Mouse (Mus musculus): ENCODE results near the gene Dnah10. TPM values are rescaled to one million over a fixed set of nuclear protein-coding genes. Genes with fewer than 3 reads are reported as not detected.

Gene Dnah10
- polyA plus RNA-seq, 1 experiment from 2014 or later: 0.09 TPM

DNA sequence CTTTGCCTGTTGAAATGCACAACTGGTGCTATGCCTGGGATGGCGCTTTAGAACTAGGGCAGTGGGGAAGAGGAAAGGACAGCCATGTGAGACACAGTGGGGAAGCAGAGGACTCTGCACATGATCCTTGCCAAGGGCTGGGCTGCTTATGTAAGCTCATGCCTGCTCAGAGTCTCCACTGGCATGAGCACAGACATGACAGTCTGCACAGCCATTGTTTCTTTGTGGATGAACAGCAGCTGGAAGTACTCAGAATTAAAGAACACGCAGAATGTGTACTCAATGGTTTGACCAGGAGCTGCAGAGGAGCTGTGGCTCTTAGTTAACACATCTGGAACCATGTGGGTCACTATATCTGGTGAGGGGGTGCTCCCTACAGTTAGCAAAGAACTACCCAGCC lies 128.2 kb downstream of the Dnah10 start:
- no peaks in the 10 kb centered on the region for H3K9me3 ChIP-seq
- DNase-seq (ENCODE audit: low spot score): no peak
- peaks cover 20% of the 10 kb centered on the region for H3K4me1 ChIP-seq
- no peaks in the 10 kb centered on the region for H3K36me3 ChIP-seq
- no peak overlapping the region for H3K27ac ChIP-seq
- 83% methylated on average over 2 of the region's 2 CpGs for WGBS
- no peak overlapping the region for H3K4me3 ChIP-seq
- H3K27me3 ChIP-seq (ENCODE audit: insufficient read depth, poor library complexity, severe bottlenecking): peaks cover 40% of the 10 kb centered on the region

DNA sequence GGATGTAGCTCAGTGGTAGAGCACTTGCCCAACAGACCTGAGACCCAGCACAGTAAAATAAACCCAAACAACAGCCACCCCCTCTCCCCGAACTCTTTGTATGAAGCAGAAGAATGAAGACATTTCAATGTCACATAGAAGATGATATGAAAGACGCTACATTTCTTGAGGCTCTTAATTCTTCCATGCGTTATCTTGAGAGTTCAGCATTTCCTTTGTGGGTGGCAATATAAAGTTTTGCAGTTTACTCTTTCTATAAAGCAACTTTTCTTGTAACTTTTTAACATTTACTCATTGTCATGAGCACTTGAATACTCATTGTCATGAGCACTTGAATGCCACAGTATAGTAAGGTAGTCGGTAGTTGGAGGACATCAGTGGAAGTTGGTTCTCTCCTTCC lies 129.3 kb downstream of the Dnah10 start:
- H3K27ac ChIP-seq: no peak overlapping the region
- DNase-seq (ENCODE audit: low spot score): no peak
- H3K4me3 ChIP-seq: no peak overlapping the region
- WGBS: 87% methylated on average over 4 of the region's 4 CpGs
- H3K9me3 ChIP-seq: no peaks in the 10 kb centered on the region
- H3K27me3 ChIP-seq (ENCODE audit: insufficient read depth, poor library complexity, severe bottlenecking): peaks cover 48% of the 10 kb centered on the region
- H3K4me1 ChIP-seq: peaks cover 20% of the 10 kb centered on the region
- H3K36me3 ChIP-seq: no peaks in the 10 kb centered on the region

GRCm38 (mm10) chr5:124860013-124860412 lies 135.1 kb downstream of the Dnah10 start:
- peaks cover 60% of the 10 kb centered on the region for H3K27me3 ChIP-seq (ENCODE audit: insufficient read depth, poor library complexity, severe bottlenecking)
- DNase-seq (ENCODE audit: low spot score): no peak
- WGBS: 10% methylated on average over 5 of the region's 5 CpGs

GRCm38 (mm10) chr5:124861463-124861862 lies 136.6 kb downstream of the Dnah10 start:
- H3K27ac ChIP-seq: peak overlapping the region; percentile 94
- H3K27me3 ChIP-seq (ENCODE audit: insufficient read depth, poor library complexity, severe bottlenecking): peaks cover 53% of the 10 kb centered on the region
- no peaks in the 10 kb centered on the region for H3K36me3 ChIP-seq
- DNase-seq (ENCODE audit: low spot score): no peak
- no peaks in the 10 kb centered on the region for H3K9me3 ChIP-seq
- WGBS: 1% methylated on average over 33 of the region's 33 CpGs
- H3K4me1 ChIP-seq: peaks cover 28% of the 10 kb centered on the region
- H3K4me3 ChIP-seq: peak overlapping the region; percentile 87

More at GRCm38 (mm10) chr5:124860013-124860412, 135.1 kb downstream of the Dnah10 start:
- Histone ChIP-seq H3K4me1 (peaks cover 27% of the 10 kb centered on the region), H3K9me3 (no peaks in the 10 kb centered on the region), H3K36me3 (no peaks in the 10 kb centered on the region), H3K27ac (no peak overlapping the region), H3K4me3 (no peak overlapping the region)

DNA sequence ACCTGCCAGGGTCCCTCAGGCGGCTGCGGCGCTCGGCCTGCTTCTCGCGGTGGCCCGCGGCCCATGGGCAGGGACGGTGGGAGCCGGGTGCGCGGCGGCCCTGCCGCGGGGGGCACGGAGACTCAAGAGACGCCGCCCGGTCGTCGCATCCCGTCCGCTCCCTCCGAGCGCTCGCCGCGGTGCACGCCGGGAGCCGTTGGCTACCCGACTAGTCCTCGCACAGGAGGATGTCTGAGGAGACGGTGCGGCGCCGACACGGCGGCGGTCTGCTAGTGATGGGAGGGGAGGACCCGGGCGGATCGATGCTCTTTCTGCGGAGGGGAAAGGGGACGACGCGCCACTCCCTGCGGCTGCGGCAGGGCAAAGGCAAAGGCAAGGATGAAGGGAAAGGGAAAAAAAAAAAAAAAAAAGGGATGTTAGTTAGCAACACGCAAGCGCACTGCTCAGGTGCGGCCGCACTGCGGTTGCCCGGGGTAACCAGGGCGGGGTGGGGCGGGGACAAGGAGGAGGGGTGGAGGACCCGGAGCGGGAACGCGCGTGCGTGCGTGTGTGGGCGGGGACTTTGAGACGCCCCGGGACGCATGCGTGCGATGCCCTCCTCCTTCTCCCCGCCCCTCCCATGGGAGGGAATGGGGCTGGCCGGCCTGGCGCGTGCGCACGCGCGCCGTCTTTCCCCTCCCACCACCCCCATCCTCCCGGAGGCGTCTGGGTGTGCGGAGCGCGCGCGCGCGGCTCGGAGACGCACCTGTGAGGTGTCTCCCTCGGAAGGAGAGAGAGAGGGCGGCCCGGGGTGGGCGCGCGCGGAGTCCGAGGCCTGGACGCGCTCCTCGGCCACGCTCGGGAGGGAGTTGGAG lies 137.4 kb downstream of the Dnah10 start, which contains the start of the genes Ccdc92 and Zfp664:
Gene Ccdc92, minus strand, starts transcription at position 412 of the 854 bp plus-strand sequence.
Gene Zfp664, plus strand, starts transcription at position 679 of the 854 bp plus-strand sequence.
- H3K27me3 ChIP-seq (ENCODE audit: insufficient read depth, poor library complexity, severe bottlenecking): peaks cover 47% of the 10 kb centered on the region
- H3K4me1 ChIP-seq: peaks cover 28% of the 10 kb centered on the region
- H3K36me3 ChIP-seq: no peaks in the 10 kb centered on the region
- no peaks in the 10 kb centered on the region for H3K9me3 ChIP-seq
- peak within 1 kb of the TSS; percentile 87 for H3K4me3 ChIP-seq
- peak within 1 kb of the TSS; percentile 94 for H3K27ac ChIP-seq
- under 1% methylated on average over 97 of the region's 103 CpGs for WGBS
- DNase-seq (ENCODE audit: low spot score): peak; percentile 99

DNA sequence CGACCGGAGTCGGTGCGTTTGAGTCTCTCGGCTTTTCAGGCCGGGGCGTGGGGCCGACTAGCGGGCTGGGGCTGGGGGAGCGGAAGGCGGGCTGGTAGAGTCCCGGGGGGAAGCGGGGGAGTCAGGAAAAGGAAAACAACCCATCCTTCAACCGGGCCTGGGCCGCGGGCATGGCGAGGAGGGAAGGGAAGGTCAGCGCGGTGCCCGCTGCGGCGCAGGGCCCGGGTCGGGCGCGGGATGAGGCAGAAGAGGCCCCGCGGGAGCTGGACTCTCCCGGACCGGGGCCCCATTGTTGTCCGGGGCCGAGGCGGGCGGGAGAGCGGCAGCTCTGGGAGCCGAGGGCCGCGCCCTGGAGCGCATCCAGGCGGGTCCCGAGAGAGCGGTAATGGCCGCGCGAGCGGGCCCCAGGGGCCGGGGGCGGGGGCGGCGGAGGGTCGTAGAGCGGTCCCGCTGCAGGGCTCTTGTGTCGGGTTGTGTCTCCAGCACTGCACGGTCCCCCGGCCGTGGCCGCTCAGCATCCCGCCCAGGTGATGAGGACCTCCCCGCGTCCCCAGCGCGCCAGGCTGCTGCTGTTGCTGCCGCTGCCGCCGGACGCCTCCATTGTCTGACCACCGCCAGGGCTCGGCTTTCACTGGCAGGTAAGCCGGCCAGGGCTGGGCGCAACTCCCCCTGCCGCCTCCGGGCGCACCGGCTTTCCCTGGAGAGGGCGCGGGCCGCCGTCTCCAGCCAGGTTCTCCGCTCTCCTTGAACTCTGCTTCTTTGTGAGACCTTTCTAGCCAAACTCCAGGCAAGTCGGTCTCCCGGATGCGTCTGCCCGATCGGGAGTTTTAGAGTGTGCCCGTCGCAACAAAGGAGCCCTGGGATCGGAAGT lies 138.2 kb downstream of the Dnah10 start:
- Histone ChIP-seq H3K27me3 (ENCODE audit: insufficient read depth, poor library complexity, severe bottlenecking) (peaks cover 39% of the 10 kb centered on the region), H3K9me3 (no peaks in the 10 kb centered on the region), H3K36me3 (peaks cover 7% of the 10 kb centered on the region), H3K27ac (peak overlapping the region; percentile 94), H3K4me3 (peak overlapping the region; percentile 87), H3K4me1 (peaks cover 28% of the 10 kb centered on the region)
- WGBS: under 1% methylated on average over 86 of the region's 88 CpGs
- peak; percentile 83 for DNase-seq (ENCODE audit: low spot score)

DNA sequence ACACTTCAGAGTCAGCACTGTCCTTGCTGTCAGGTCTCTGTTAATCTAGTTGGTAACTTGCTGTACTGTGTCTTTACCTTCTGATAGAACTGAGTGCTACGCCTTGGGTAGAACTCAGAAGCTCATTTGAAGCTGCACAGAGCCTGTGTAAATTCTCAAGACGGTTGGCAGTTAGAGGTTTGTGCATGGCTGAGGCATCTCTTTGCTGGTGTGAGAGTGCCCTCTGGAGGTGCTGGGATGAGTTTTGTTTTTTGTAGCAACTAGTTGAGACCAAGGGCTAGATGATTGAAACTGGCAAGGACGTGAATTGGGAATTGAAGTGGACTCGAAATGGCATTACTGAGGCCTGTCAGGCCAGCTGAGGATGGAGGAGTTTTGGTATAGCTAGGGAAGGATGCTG lies 144.1 kb downstream of the Dnah10 start:
- H3K27me3 ChIP-seq (ENCODE audit: insufficient read depth, poor library complexity, severe bottlenecking): no peaks in the 10 kb centered on the region
- no peak overlapping the region for H3K27ac ChIP-seq
- H3K36me3 ChIP-seq: peaks cover 17% of the 10 kb centered on the region
- DNase-seq (ENCODE audit: low spot score): peak; percentile 84
- peaks cover 44% of the 10 kb centered on the region for H3K4me1 ChIP-seq
- H3K9me3 ChIP-seq: no peaks in the 10 kb centered on the region
- no peak overlapping the region for H3K4me3 ChIP-seq
- WGBS: 49% methylated on average over 4 of the region's 4 CpGs

DNA sequence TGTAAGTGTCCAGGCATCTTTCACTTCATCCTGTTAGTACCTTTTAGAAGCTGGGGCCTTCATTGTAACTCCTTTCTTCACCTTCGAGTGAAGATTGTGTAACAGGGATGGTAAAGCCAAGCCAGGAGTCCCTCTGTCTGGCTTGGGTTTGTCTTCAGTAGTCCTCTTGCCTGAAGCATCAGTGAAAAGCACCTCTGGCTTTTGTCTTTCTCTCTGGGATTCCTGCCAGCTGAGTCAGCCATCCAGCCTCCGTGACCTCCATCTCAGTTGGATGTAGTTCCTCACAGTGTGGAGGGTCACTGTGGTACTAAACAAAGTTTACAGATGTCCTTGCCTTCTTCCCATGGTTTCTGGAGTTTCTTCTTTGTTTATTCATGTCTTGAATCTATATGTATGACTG lies 147.1 kb downstream of the Dnah10 start:
- peaks cover 38% of the 10 kb centered on the region for H3K4me1 ChIP-seq
- DNase-seq (ENCODE audit: low spot score): no peak
- H3K9me3 ChIP-seq: no peaks in the 10 kb centered on the region
- H3K27me3 ChIP-seq (ENCODE audit: insufficient read depth, poor library complexity, severe bottlenecking): no peaks in the 10 kb centered on the region
- WGBS: 44% methylated on average over 2 of the region's 2 CpGs
- H3K36me3 ChIP-seq: peaks cover 31% of the 10 kb centered on the region
- no peak overlapping the region for H3K4me3 ChIP-seq
- no peak overlapping the region for H3K27ac ChIP-seq

GRCm38 (mm10) chr5:124873096-124873495 lies 148.2 kb downstream of the Dnah10 start:
- peaks cover 25% of the 10 kb centered on the region for H3K36me3 ChIP-seq
- WGBS: 78% methylated on average over 3 of the region's 3 CpGs
- no peak for DNase-seq (ENCODE audit: low spot score)
- H3K4me1 ChIP-seq: peaks cover 38% of the 10 kb centered on the region
- H3K9me3 ChIP-seq: no peaks in the 10 kb centered on the region
- no peaks in the 10 kb centered on the region for H3K27me3 ChIP-seq (ENCODE audit: insufficient read depth, poor library complexity, severe bottlenecking)
- H3K4me3 ChIP-seq: no peak overlapping the region
- H3K27ac ChIP-seq: no peak overlapping the region

DNA sequence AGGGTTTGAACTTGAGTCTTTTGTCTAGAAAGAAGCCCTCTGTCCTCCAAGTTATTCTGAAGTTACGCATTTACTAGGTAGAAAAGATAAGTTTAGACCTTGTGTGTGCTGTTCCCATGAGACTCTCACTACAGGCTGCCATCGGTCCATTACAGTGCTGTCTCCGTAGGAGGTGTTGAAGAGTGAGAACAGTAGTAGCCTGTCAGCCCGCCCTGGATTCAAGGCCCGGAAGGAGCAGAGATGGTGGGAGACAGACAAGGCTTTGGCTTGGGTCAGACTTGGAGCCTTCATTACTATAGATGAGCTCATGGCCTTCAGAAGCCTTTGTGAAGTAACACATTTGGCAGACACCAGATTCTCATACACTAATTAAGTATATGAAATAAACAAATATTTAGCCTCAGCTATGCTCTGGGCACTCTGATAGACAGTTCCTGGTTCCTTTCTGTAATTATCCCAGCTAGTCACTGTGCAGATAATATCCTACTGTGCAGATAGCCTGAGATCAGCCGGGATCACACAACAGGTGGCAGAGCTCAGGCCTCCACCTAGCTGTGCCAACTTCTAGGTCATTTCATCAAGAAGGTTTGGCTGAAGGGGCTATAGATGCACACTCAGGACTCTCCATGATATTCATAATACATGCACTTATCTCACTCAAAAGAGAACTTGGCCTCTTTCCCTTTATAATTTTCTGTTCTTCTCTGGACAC lies 149.2 kb downstream of the Dnah10 start:
- Histone ChIP-seq H3K27ac (no peak overlapping the region), H3K27me3 (ENCODE audit: insufficient read depth, poor library complexity, severe bottlenecking) (no peaks in the 10 kb centered on the region), H3K9me3 (no peaks in the 10 kb centered on the region), H3K4me1 (peaks cover 34% of the 10 kb centered on the region; the same call in 1 of the 2 replicates), H3K36me3 (peaks cover 29% of the 10 kb centered on the region), H3K4me3 (no peak overlapping the region)
- DNase-seq (ENCODE audit: low spot score): peak; percentile 79
- WGBS: 56% methylated on average over 6 of the region's 6 CpGs

DNA sequence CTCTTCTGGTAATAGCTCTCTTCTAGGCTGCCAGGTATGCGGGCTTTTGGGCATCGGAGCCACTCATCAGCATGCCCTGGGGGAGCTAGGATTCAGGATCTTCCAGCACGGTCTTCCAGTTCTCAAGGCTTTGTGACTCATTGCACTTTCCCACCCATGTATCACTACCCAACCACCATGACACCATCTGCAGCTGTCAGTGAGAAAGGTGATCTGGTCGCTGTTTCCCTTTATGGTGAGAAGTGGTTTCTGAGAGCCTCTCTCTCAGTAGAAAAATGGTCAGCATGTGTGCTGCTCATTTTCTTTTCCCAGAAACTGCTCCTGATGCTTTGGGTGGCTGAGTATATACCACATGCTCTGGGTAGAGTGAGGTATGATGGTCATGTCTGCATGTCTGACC lies 154.4 kb downstream of the Dnah10 start:
- Histone ChIP-seq H3K36me3 (peaks cover 55% of the 10 kb centered on the region), H3K9me3 (no peaks in the 10 kb centered on the region), H3K4me3 (no peak overlapping the region), H3K27me3 (ENCODE audit: insufficient read depth, poor library complexity, severe bottlenecking) (no peaks in the 10 kb centered on the region), H3K4me1 (0 out of 2 replicates have a peak, but pooled peaks cover under 1% of the 10 kb centered on the region), H3K27ac (no peak overlapping the region)
- 89% methylated on average over 4 of the region's 4 CpGs for WGBS
- DNase-seq (ENCODE audit: low spot score): no peak

- DNase-seq (ENCODE audit: low spot score): no peak
- WGBS: 88% methylated on average over 6 of the region's 6 CpGs
- H3K9me3 ChIP-seq: no peaks in the 10 kb centered on the region
These were observed 154.9 kb downstream of the Dnah10 start for GRCm38 (mm10) chr5:124879801-124880200.

More at GRCm38 (mm10) chr5:124879801-124880200, 154.9 kb downstream of the Dnah10 start:
- Histone ChIP-seq H3K36me3 (peaks cover 60% of the 10 kb centered on the region), H3K4me3 (no peak overlapping the region), H3K4me1 (no peaks in the 10 kb centered on the region), H3K27ac (no peak overlapping the region), H3K27me3 (ENCODE audit: insufficient read depth, poor library complexity, severe bottlenecking) (no peaks in the 10 kb centered on the region)

All from heart, embryonic 10.5 days (tissue).